Mouse (Mus musculus) heart, embryonic 16.5 days (tissue): Measurements from ENCODE around the gene Tnfrsf11a. TPM values are rescaled to one million over a fixed set of nuclear protein-coding genes. Genes with fewer than 3 reads are reported as not detected.
"Not testable (repeated sequence)": the region's sequence is repeated elsewhere in the genome, so short reads cannot be mapped to it uniquely, and the experiment has no call there.

Source experiments
- ATAC-seq: fragments of 200-750 bp; cut with Nextera tagmentation; replicated peaks from 2 replicates; pipeline ENCODE4 v1.8.0; 2017; ENCODE audit warnings: moderate number of reproducible peaks; ENCODE audit not compliant: insufficient read depth, low FRiP score; ENCODE audit errors: extremely low read depth
- H3K27ac ChIP-seq: fragments of 300-500 bp; sonication (generic); 2 replicates; pipeline ENCODE4 v1.5.1; 2014; ENCODE audit warnings: mild to moderate bottlenecking, low read length, control low read depth, moderate library complexity
- H3K27me3 ChIP-seq: fragments of 300-500 bp; sonication (generic); 2 replicates; pipeline ENCODE4 v1.6.1; 2014; ENCODE audit warnings: low read length, mixed read lengths; ENCODE audit not compliant: control insufficient read depth, insufficient read depth
- H3K36me3 ChIP-seq: fragments of 300-500 bp; sonication (generic); 2 replicates; pipeline ENCODE4 v1.6.1; 2014; ENCODE audit not compliant: control insufficient read depth, insufficient read depth
- H3K4me1 ChIP-seq: fragments of 300-500 bp; sonication (generic); 2 replicates; pipeline ENCODE4 v1.6.1; 2014; ENCODE audit warnings: low read length, mixed read lengths; ENCODE audit not compliant: control insufficient read depth, insufficient read depth
- H3K4me2 ChIP-seq: fragments of 300-500 bp; sonication (generic); 2 replicates; pipeline ENCODE4 v1.6.1; 2014; ENCODE audit warnings: low read depth, mild to moderate bottlenecking, control low read depth, low read length
- H3K4me3 ChIP-seq: fragments of 300-500 bp; sonication (generic); 2 replicates; pipeline ENCODE4 v1.5.1; 2014; ENCODE audit warnings: mild to moderate bottlenecking, control low read depth, low read length
- H3K9ac ChIP-seq: fragments of 300-500 bp; sonication (generic); 2 replicates; pipeline ENCODE4 v1.6.1; 2014; ENCODE audit warnings: low read length, control low read depth
- H3K9me3 ChIP-seq: fragments of 300-500 bp; sonication (generic); replicated peaks from 2 replicates; pipeline ENCODE4 v1.6.1; 2016; ENCODE audit warnings: low read length; ENCODE audit not compliant: control insufficient read depth
- WGBS: fragments of 180-500 bp; shearing (Covaris S2); extraction: QIAGEN DNeasy Blood & Tissue Kit; methylation state at CpG from one replicate; pipeline ENCODE4 v1.1.7; 2014; 5-methylcytosine and 5-hydroxymethylcytosine counted together
- polyA plus RNA-seq: library from polyadenylated mRNA; unstranded; fragments of >200 nt; fragmentation: Nextera tagmentation; extraction: Ambion mirVana; gene quantifications from 2 replicates; pipeline ENCODE4 v1.2.1, GENCODE M21; 2015

Gene Tnfrsf11a
- polyA plus RNA-seq, 1 experiment from 2014 or later, result 0.83 TPM

DNA sequence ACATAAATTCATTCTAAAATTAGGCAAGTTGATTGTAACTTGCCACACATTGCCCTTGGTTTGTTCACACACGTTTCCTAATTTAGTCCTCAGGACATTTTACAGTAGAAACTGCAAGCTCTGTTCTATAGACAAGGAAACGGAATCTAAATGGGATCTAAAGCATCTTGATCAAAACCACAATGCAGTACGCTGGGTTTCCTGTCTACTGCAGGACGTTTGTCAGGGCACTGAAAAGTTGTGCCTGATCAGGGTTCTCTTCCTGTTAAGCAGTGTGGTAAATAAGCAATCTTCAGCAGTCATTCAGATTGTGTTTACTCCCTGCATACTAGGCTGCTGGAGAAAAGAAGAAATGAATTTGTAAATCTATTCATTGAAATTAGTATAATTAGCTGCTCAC, 28.3 kb upstream of the Tnfrsf11a start:
- Histone ChIP-seq H3K36me3 (peaks cover 10% of the 10 kb centered on the region), H3K4me3 (no peak overlapping the region), H3K27ac (no peak overlapping the region), H3K9ac (no peak overlapping the region), H3K4me2 (no peak overlapping the region), H3K9me3 (no peaks in the 10 kb centered on the region), H3K27me3 (no peaks in the 10 kb centered on the region), H3K4me1 (no peaks in the 10 kb centered on the region)
- WGBS, result 66% methylated on average over 4 of the region's 4 CpGs
- ATAC-seq, result no peak

DNA sequence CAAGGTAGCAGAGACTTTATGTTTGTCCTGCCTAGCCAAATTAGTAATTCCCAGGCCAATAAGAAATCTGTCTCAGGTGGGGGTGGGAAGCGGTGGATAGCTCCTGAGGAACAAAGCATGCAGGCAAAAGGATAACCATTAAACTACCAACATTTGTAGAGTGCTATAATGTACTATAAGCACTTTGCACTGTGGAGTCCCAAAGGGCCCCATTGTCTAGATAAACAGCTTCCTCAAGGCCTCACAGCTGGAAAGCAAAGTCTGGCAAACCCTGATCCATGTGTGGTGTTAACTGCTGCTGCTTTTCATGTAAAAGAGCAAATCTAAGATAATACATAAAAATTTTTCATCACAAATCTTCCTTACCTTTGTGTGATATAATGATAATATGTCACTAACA, 27.6 kb upstream of the Tnfrsf11a start:
- Histone ChIP-seq H3K36me3 (peaks cover 9% of the 10 kb centered on the region), H3K27ac (no peak overlapping the region), H3K9me3 (no peaks in the 10 kb centered on the region), H3K27me3 (no peaks in the 10 kb centered on the region), H3K4me1 (no peaks in the 10 kb centered on the region), H3K4me3 (no peak overlapping the region), H3K4me2 (no peak overlapping the region), H3K9ac (no peak overlapping the region)
- no peak for ATAC-seq
- WGBS, result 96% methylated on average over 1 of the region's 1 CpGs

DNA sequence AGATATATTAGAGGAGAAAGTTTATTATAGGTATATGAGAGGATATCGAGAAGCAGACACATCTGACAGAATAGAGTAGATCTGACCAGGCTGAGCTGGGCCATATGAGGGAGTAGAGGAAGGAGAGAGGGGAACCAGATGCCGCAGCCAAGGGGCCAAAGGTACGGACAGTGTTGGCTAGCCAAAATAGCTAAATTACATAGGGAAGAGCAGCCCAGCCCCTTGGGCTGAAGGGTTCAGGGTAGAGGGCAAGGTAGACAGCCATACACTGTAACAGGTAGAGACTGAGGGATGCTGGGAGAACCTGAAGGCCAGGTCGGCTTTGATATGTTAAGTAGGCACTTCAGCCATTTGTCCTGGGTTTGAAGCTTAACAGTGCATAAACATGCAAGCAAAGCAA, 21.7 kb upstream of the Tnfrsf11a start:
- ATAC-seq, result no peak
- 87% methylated on average over 4 of the region's 4 CpGs for WGBS
- Histone ChIP-seq H3K9me3 (peaks cover 8% of the 10 kb centered on the region; the same call in 1 of the 2 replicates), H3K4me1 (no peaks in the 10 kb centered on the region), H3K4me3 (no peak overlapping the region), H3K9ac (no peak overlapping the region), H3K27me3 (no peaks in the 10 kb centered on the region), H3K4me2 (no peak overlapping the region), H3K36me3 (peaks cover 3% of the 10 kb centered on the region; the same call in 1 of the 2 replicates), H3K27ac (no peak overlapping the region)

GRCm38 (mm10) chr1:105759422-105760165, 20.9 kb upstream of the Tnfrsf11a start:
- Histone ChIP-seq H3K27ac (no peak overlapping the region), H3K4me1 (no peaks in the 10 kb centered on the region), H3K4me3 (no peak overlapping the region), H3K9ac (no peak overlapping the region), H3K4me2 (no peak overlapping the region), H3K9me3 (peaks cover 8% of the 10 kb centered on the region; the same call in 1 of the 2 replicates), H3K27me3 (no peaks in the 10 kb centered on the region), H3K36me3 (no peaks in the 10 kb centered on the region)
- 88% methylated on average over 3 of the region's 3 CpGs for WGBS
- no peak for ATAC-seq

DNA sequence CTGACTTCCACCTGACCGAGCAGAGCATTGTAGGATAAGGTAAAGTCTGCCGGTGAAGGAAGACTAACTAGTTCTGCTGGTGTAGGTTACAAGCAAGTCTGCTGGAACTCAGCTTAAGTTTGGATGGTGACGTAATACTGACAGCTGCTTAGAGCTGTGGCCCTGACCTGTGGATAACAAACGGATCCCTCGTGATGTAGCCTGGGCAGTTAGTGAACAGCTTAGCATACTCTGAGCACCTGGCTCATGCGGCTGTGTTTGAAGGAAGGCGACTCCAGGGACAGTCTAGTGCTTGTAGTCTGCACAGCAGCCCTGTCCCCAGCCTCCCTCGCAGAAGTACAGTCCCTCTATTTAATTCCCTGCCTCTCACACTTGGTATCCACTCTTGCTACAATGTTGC, 14.9 kb upstream of the Tnfrsf11a start:
- no peak overlapping the region for H3K27ac ChIP-seq
- no peaks in the 10 kb centered on the region for H3K27me3 ChIP-seq
- no peak overlapping the region for H3K4me3 ChIP-seq
- no peaks in the 10 kb centered on the region; the same call in 1 of the 2 replicates for H3K4me1 ChIP-seq
- H3K9me3 ChIP-seq, result peaks cover 8% of the 10 kb centered on the region; the same call in 1 of the 2 replicates
- WGBS, result 59% methylated on average over 8 of the region's 8 CpGs
- no peak for ATAC-seq
- H3K9ac ChIP-seq, result no peak overlapping the region
- H3K36me3 ChIP-seq, result no peaks in the 10 kb centered on the region
- H3K4me2 ChIP-seq, result no peak overlapping the region

DNA sequence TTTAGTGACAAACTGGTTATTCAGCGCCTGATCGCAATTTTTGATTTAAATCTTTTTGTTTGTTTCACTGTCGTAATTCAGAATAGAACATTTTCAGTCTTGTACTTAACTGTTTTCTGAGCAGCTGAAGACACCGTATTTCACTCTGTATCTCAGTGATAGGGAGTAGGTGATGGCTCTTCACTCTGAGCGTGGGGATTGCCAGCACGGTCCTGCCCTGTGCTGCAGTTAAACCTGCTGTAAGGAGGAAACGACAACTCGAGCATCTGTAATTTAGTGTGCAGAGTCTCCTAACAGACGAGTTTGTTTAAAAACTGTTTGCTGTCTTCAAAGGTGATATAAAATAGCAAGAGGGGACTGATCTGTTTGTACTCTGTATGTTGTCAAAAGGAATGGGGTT, 14.4 kb upstream of the Tnfrsf11a start:
- not testable (repeated sequence) for H3K4me2 ChIP-seq, H3K27me3 ChIP-seq, ATAC-seq, H3K4me1 ChIP-seq, H3K4me3 ChIP-seq, H3K36me3 ChIP-seq, H3K27ac ChIP-seq, H3K9me3 ChIP-seq, H3K9ac ChIP-seq
- 74% methylated on average over 9 of the region's 9 CpGs for WGBS

GRCm38 (mm10) chr1:105768397-105768796, 12.1 kb upstream of the Tnfrsf11a start:
- Histone ChIP-seq H3K4me3 (no peak overlapping the region), H3K27ac (no peak overlapping the region), H3K9ac (no peak overlapping the region), H3K9me3 (peaks cover under 1% of the 10 kb centered on the region; the same call in 1 of the 2 replicates), H3K4me1 (peaks cover 4% of the 10 kb centered on the region; the same call in 1 of the 2 replicates), H3K36me3 (no peaks in the 10 kb centered on the region), H3K27me3 (no peaks in the 10 kb centered on the region), H3K4me2 (no peak overlapping the region)
- 80% methylated on average over 2 of the region's 2 CpGs for WGBS
- ATAC-seq, result no peak

DNA sequence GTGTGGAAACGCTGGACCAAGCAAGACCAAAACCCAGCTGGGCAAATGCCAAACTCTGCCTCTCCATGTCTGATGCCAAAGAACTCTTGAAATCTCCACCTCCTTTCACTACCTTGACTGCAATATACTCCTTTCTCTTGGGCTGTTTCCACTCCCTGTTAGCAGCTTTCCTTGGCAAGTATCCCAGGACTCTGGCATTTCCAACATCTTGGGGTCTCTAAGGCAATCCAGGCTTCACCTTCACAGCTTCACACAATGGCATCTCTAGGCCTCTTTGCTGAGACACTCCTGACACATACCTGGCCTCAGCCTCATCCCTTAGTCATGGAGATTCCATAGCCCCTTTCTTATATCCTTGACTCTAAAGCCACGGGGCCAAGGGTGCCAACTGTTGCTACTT, 9.8 kb upstream of the Tnfrsf11a start:
- WGBS, result 48% methylated on average over 2 of the region's 2 CpGs
- no peaks in the 10 kb centered on the region for H3K27me3 ChIP-seq
- no peaks in the 10 kb centered on the region for H3K36me3 ChIP-seq
- H3K27ac ChIP-seq, result no peak overlapping the region
- H3K4me1 ChIP-seq, result peaks cover 4% of the 10 kb centered on the region; the same call in 1 of the 2 replicates
- no peaks in the 10 kb centered on the region for H3K9me3 ChIP-seq
- no peak overlapping the region for H3K4me2 ChIP-seq
- H3K4me3 ChIP-seq, result no peak overlapping the region
- no peak for ATAC-seq
- no peak overlapping the region for H3K9ac ChIP-seq

- ATAC-seq, result no peak
- no peak overlapping the region for H3K9ac ChIP-seq
- no peak overlapping the region for H3K4me3 ChIP-seq
- no peaks in the 10 kb centered on the region for H3K9me3 ChIP-seq
- H3K4me1 ChIP-seq, result peaks cover 5% of the 10 kb centered on the region; the same call in 1 of the 2 replicates
- H3K4me2 ChIP-seq, result no peak overlapping the region
- WGBS, result 74% methylated on average over 4 of the region's 4 CpGs
- H3K36me3 ChIP-seq, result no peaks in the 10 kb centered on the region
- H3K27ac ChIP-seq, result no peak overlapping the region
- H3K27me3 ChIP-seq, result peaks cover 9% of the 10 kb centered on the region
Observed at GRCm38 (mm10) chr1:105776426-105776825, 4.1 kb upstream of the Tnfrsf11a start.
